Mouse (Mus musculus): ENCODE results near the gene Pyy. TPM values are rescaled to one million over a fixed set of nuclear protein-coding genes. Genes with fewer than 3 reads are reported as not detected.

Pyy gene
- polyA plus RNA-seq, 1 experiment from 2014 or later, result not detected

DNA sequence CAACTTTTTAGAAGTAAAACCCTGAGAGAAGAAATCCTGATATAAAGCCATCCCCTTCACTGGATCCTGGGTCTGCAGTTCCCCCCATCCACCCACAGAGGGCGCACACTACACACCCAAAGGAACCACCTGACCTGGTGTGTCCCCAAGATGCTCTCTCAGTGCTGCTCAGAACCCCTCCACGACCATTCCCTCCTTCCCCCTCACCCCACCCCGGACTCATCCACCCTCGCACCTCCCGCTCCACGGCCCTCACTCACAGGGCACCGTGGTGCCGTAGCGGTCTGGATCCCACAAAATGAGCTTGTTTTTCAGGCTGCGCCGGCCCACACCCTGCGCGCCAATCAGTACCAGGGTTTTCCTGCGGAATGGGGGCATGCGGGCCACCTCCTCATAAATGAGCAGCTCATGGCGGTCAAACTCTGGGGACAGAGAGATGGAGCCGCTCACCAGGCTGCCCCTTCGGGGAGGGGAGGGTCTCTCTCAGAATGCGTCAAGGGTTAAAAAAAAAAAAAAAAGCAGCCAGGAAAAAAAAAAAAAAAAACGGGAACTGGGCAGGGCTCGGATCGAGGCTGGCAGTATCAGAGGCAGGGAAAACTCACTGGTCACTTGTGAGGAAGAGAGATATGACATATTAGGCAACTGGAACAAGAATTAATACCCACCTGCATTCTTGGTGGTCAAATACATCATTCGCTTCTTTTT lies 46.2 kb downstream of the Pyy start:
- peak; percentile 91 for TF ChIP-seq CTCF (IDR thresholded peaks at IDR 0.05; ENCODE audit: low read depth)

More for the DNA sequence above, 46.2 kb downstream of the Pyy start:
- ATAC-seq (replicated peaks; ENCODE audit: low FRiP score, low read depth) (0 out of 2 replicates have a peak, but pooled peaks have one; percentile 31), DNase-seq (ENCODE audit: low spot score) (peak; percentile 84)
- 5% methylated on average over 23 of the region's 23 CpGs for WGBS
- peak overlapping the region; percentile 21 for H3K4me3 ChIP-seq (replicated peaks; ENCODE audit: low read depth, low read length)
- H3K27me3 ChIP-seq (ENCODE audit: insufficient read depth, low read length), result no peaks in the 10 kb centered on the region
- H3K27ac ChIP-seq, result no peak overlapping the region
- H3K9ac ChIP-seq (ENCODE audit: low read depth, low read length), result 0 out of 2 replicates have a peak overlapping the region, but pooled peaks have one; percentile 38
- peak overlapping the region; percentile 67 for H3K4me2 ChIP-seq (ENCODE audit: low read length)
- no peaks in the 10 kb centered on the region for H3K9me3 ChIP-seq (replicated peaks; ENCODE audit: low read length)
- H3K4me1 ChIP-seq (replicated peaks; ENCODE audit: insufficient read depth, low read length), result no peaks in the 10 kb centered on the region
- 0 out of 2 replicates have a peak, but pooled peaks cover 3% of the 10 kb centered on the region for H3K36me3 ChIP-seq (ENCODE audit: insufficient read depth, low read length)

Other genes with a start within 250 kb of the Pyy start
- 13.9 and 14.3 TPM in 2 replicates for gene Meox1, start 213.5 kb downstream of the Pyy start, polyA plus RNA-seq (2015; fragmentation: Nextera tagmentation; extraction: Ambion mirVana)
- 1.6 and 1.8 TPM in 2 replicates for gene Sost, start 140.8 kb downstream of the Pyy start, polyA plus RNA-seq (2015; fragmentation: Nextera tagmentation; extraction: Ambion mirVana)
- gene Cfap97d1, start 123.6 kb downstream of the Pyy start, polyA plus RNA-seq (2015; fragmentation: Nextera tagmentation; extraction: Ambion mirVana), result not detected in 2 replicates
- gene Dusp3, start 120.8 kb downstream of the Pyy start, polyA plus RNA-seq (2015; fragmentation: Nextera tagmentation; extraction: Ambion mirVana), result 51.7 and 57.9 TPM in 2 replicates
- gene Mpp3, start 79.4 kb downstream of the Pyy start, polyA plus RNA-seq (2015; fragmentation: Nextera tagmentation; extraction: Ambion mirVana), result 3.5 and 4.2 TPM in 2 replicates
- 2.8 and 2.9 TPM in 2 replicates for gene Cd300lg, start 66.3 kb downstream of the Pyy start, polyA plus RNA-seq (2015; fragmentation: Nextera tagmentation; extraction: Ambion mirVana)
- 8.8 and 9.3 TPM in 2 replicates for gene Mpp2, start 19.3 kb downstream of the Pyy start, polyA plus RNA-seq (2015; fragmentation: Nextera tagmentation; extraction: Ambion mirVana)
- not detected in 2 replicates for gene Ppy, start 6.5 kb downstream of the Pyy start, polyA plus RNA-seq (2015; fragmentation: Nextera tagmentation; extraction: Ambion mirVana)
- not detected in 2 replicates for gene Nags, start 37.7 kb upstream of the Pyy start, polyA plus RNA-seq (2015; fragmentation: Nextera tagmentation; extraction: Ambion mirVana)
- 25.0 and 28.6 TPM in 2 replicates for gene Tmem101, start 48.6 kb upstream of the Pyy start, polyA plus RNA-seq (2015; fragmentation: Nextera tagmentation; extraction: Ambion mirVana)
- 111 and 123 TPM in 2 replicates for gene Lsm12, start 77.5 kb upstream of the Pyy start, polyA plus RNA-seq (2015; fragmentation: Nextera tagmentation; extraction: Ambion mirVana)
- gene G6pc3, start 81.8 kb upstream of the Pyy start, polyA plus RNA-seq (2015; fragmentation: Nextera tagmentation; extraction: Ambion mirVana), result 41.4 and 43.6 TPM in 2 replicates
- gene Hdac5, start 122.3 kb upstream of the Pyy start, polyA plus RNA-seq (2015; fragmentation: Nextera tagmentation; extraction: Ambion mirVana), result 38.1 and 39.3 TPM in 2 replicates
- gene BC030867, start 141.1 kb upstream of the Pyy start, polyA plus RNA-seq (2015; fragmentation: Nextera tagmentation; extraction: Ambion mirVana), result 6.3 and 9.2 TPM in 2 replicates
- 0.09 TPM in 1 of 2 replicates, not detected in the other for gene Asb16, start 160.9 kb upstream of the Pyy start, polyA plus RNA-seq (2015; fragmentation: Nextera tagmentation; extraction: Ambion mirVana)
- 46.1 and 49.1 TPM in 2 replicates for gene Tmub2, start 177.1 kb upstream of the Pyy start, polyA plus RNA-seq (2015; fragmentation: Nextera tagmentation; extraction: Ambion mirVana)
- gene Atxn7l3, start 188.8 kb upstream of the Pyy start, polyA plus RNA-seq (2015; fragmentation: Nextera tagmentation; extraction: Ambion mirVana), result 9.6 and 9.7 TPM in 2 replicates
- gene Ubtf, start 211.9 kb upstream of the Pyy start, polyA plus RNA-seq (2015; fragmentation: Nextera tagmentation; extraction: Ambion mirVana), result 75.5 and 80.8 TPM in 2 replicates

All from kidney, postnatal 0 days (tissue).